Mouse (Mus musculus) midbrain, embryonic 16.5 days (tissue): ENCODE data around the gene Cir1. TPM values are rescaled to one million over a fixed set of nuclear protein-coding genes. Genes with fewer than 3 reads are reported as not detected.

Experiments used
- ATAC-seq: fragments of 200-750 bp; cut with Nextera tagmentation; 2 replicates; pipeline ENCODE4 v1.8.0; 2017; ENCODE audit warnings: moderate TSS enrichment
- H3K27ac ChIP-seq: fragments of 300-500 bp; sonication (generic); 2 replicates; pipeline ENCODE4 v1.5.1; 2014; ENCODE audit warnings: mild to moderate bottlenecking, low read length, mixed read lengths
- H3K27me3 ChIP-seq: fragments of 300-500 bp; sonication (generic); 2 replicates; pipeline ENCODE4 v1.6.1; 2014; ENCODE audit warnings: low read depth, low read length, mixed read lengths; ENCODE audit not compliant: control insufficient read depth, insufficient read depth
- H3K36me3 ChIP-seq: fragments of 300-500 bp; sonication (generic); 2 replicates; pipeline ENCODE4 v1.6.1; 2014; ENCODE audit warnings: mild to moderate bottlenecking, low read length, moderate library complexity, mixed read lengths; ENCODE audit not compliant: control insufficient read depth, insufficient read depth
- H3K4me1 ChIP-seq: fragments of 300-500 bp; sonication (generic); 2 replicates; pipeline ENCODE4 v1.6.1; 2014; ENCODE audit warnings: mild to moderate bottlenecking, low read length, mixed read lengths; ENCODE audit not compliant: control insufficient read depth, insufficient read depth
- H3K4me2 ChIP-seq: fragments of 300-500 bp; sonication (generic); 2 replicates; pipeline ENCODE4 v1.6.1; 2014; ENCODE audit warnings: mild to moderate bottlenecking, low read length, mixed read lengths
- H3K4me3 ChIP-seq: fragments of 300-500 bp; sonication (generic); 2 replicates; pipeline ENCODE4 v1.5.1; 2014; ENCODE audit warnings: low read depth, mild to moderate bottlenecking, low read length, moderate library complexity, mixed read lengths
- H3K9ac ChIP-seq: fragments of 300-500 bp; sonication (generic); 2 replicates; pipeline ENCODE4 v1.6.1; 2014; ENCODE audit warnings: low read depth, low read length, mixed read lengths
- H3K9me3 ChIP-seq: fragments of 300-500 bp; sonication (generic); replicated peaks from 2 replicates; pipeline ENCODE4 v1.6.1; 2014; ENCODE audit warnings: mild to moderate bottlenecking, low read length, mixed read lengths; ENCODE audit not compliant: control insufficient read depth, poor library complexity, severe bottlenecking
- WGBS: fragments of 180-500 bp; shearing (Covaris S2); extraction: QIAGEN DNeasy Blood & Tissue Kit; methylation state at CpG from one replicate; pipeline ENCODE4 v1.1.7; 2014; 5-methylcytosine and 5-hydroxymethylcytosine counted together
- polyA plus RNA-seq: library from polyadenylated mRNA; unstranded; fragments of >200 nt; fragmentation: Nextera tagmentation; extraction: Ambion mirVana; gene quantifications from 2 replicates; pipeline ENCODE4 v1.2.1, GENCODE M21; 2015

Cir1 gene
- polyA plus RNA-seq, 1 experiment from 2014 or later: 25.5 TPM

DNA sequence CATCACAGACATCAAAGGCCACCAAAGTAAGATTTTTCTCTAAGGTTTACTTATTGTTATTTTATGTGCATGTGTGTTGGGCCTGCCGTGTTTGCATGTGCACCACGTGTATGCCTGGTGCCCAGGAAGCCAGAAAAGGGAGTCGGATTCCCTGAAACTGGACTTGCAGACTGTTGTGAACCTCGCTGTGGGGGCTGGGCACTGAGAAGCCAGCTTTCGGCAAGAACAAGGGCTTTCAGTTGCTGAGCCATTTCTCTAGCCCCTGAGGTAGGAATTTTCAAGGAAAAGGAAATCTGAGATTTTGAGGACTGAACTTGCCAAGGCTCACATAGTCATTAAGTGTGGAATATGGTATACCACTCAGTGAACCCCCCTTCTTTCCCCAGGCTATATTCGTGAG, 34.6 kb upstream of the Cir1 start:
- H3K4me3 ChIP-seq: no peak overlapping the region
- no peak overlapping the region for H3K27ac ChIP-seq
- no peaks in the 10 kb centered on the region for H3K36me3 ChIP-seq
- no peaks in the 10 kb centered on the region for H3K27me3 ChIP-seq
- H3K4me2 ChIP-seq: no peak overlapping the region
- peaks cover 8% of the 10 kb centered on the region; the same call in 1 of the 2 replicates for H3K4me1 ChIP-seq
- ATAC-seq: 0 out of 2 replicates have a peak, but pooled peaks have one; percentile 51
- H3K9ac ChIP-seq: no peak overlapping the region
- WGBS: 57% methylated on average over 6 of the region's 6 CpGs
- no peaks in the 10 kb centered on the region for H3K9me3 ChIP-seq

DNA sequence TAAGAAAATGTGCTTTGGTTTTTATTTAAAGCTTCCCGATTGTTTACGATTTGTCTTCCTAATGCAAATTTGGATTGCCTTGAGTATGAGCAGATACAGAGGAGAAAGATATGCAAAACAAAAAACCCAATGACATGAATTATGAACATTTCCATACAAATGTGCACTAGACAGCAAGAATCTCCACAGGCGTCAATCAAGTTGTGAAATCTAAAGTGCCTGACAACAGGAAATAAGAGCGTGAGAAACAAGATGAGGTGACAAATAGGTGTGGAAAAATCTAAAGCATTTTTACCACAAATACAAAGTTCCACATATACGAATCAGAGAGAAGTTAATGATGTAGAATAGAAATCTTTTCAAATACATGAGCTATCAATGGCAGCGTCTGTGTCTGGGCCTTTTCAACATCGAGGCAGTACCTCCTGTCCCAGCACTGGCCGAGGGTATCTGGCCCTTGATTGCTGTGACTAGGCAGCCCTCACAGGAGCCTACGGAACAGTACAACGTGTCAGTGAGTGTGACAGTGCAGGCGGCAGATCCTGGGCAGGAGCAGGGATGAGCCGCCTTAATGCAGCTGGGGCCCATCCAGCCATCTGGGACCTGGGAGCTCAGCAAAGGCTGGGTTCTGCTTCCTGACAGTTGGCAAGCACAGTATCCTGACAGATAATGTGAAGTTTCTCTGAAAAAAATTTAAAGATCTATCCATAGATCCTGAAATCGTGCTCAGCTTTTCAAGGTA, 34.0 kb upstream of the Cir1 start:
- no peak overlapping the region for H3K4me2 ChIP-seq
- 63% methylated on average over 13 of the region's 13 CpGs for WGBS
- H3K9me3 ChIP-seq: no peaks in the 10 kb centered on the region
- no peak overlapping the region for H3K27ac ChIP-seq
- H3K9ac ChIP-seq: no peak overlapping the region
- H3K36me3 ChIP-seq: no peaks in the 10 kb centered on the region
- no peak overlapping the region for H3K4me3 ChIP-seq
- H3K27me3 ChIP-seq: no peaks in the 10 kb centered on the region
- peaks cover 4% of the 10 kb centered on the region; the same call in 1 of the 2 replicates for H3K4me1 ChIP-seq
- no peak for ATAC-seq

GRCm38 (mm10) chr2:73345204-73345603, 32.7 kb upstream of the Cir1 start:
- Histone ChIP-seq H3K9me3 (no peaks in the 10 kb centered on the region), H3K9ac (no peak overlapping the region), H3K4me2 (no peak overlapping the region), H3K4me1 (peaks cover 4% of the 10 kb centered on the region; the same call in 1 of the 2 replicates), H3K27ac (no peak overlapping the region), H3K27me3 (no peaks in the 10 kb centered on the region), H3K4me3 (no peak overlapping the region), H3K36me3 (no peaks in the 10 kb centered on the region)
- 87% methylated on average over 4 of the region's 4 CpGs for WGBS
- ATAC-seq: no peak

GRCm38 (mm10) chr2:73343701-73344100, 31.2 kb upstream of the Cir1 start:
- no peak overlapping the region for H3K4me2 ChIP-seq
- no peaks in the 10 kb centered on the region for H3K9me3 ChIP-seq
- H3K9ac ChIP-seq: no peak overlapping the region
- H3K36me3 ChIP-seq: no peaks in the 10 kb centered on the region
- H3K4me1 ChIP-seq: peaks cover 4% of the 10 kb centered on the region; the same call in 1 of the 2 replicates
- ATAC-seq: no peak
- WGBS: 95% methylated on average over 5 of the region's 5 CpGs
- no peak overlapping the region for H3K27ac ChIP-seq
- H3K27me3 ChIP-seq: no peaks in the 10 kb centered on the region
- H3K4me3 ChIP-seq: no peak overlapping the region

- no peak overlapping the region for H3K4me2 ChIP-seq
- H3K27me3 ChIP-seq: no peaks in the 10 kb centered on the region
- H3K9me3 ChIP-seq: no peaks in the 10 kb centered on the region
- H3K27ac ChIP-seq: no peak overlapping the region
- no peak overlapping the region for H3K9ac ChIP-seq
- H3K4me1 ChIP-seq: no peaks in the 10 kb centered on the region
- H3K36me3 ChIP-seq: no peaks in the 10 kb centered on the region
- no peak overlapping the region for H3K4me3 ChIP-seq
- WGBS: 85% methylated on average over 8 of the region's 8 CpGs
- no peak for ATAC-seq
Measured at GRCm38 (mm10) chr2:73338415-73338814, 25.9 kb upstream of the Cir1 start.

GRCm38 (mm10) chr2:73335949-73336348, 23.4 kb upstream of the Cir1 start:
- 92% methylated on average over 3 of the region's 3 CpGs for WGBS
- H3K4me2 ChIP-seq: no peak overlapping the region
- H3K9me3 ChIP-seq: no peaks in the 10 kb centered on the region
- H3K4me3 ChIP-seq: no peak overlapping the region
- ATAC-seq: no peak
- no peaks in the 10 kb centered on the region for H3K27me3 ChIP-seq
- no peak overlapping the region for H3K27ac ChIP-seq
- H3K4me1 ChIP-seq: no peaks in the 10 kb centered on the region
- H3K9ac ChIP-seq: no peak overlapping the region
- H3K36me3 ChIP-seq: no peaks in the 10 kb centered on the region

GRCm38 (mm10) chr2:73325871-73326270, 13.4 kb upstream of the Cir1 start:
- no peaks in the 10 kb centered on the region for H3K36me3 ChIP-seq
- no peaks in the 10 kb centered on the region for H3K9me3 ChIP-seq
- 84% methylated on average over 5 of the region's 5 CpGs for WGBS
- no peak overlapping the region for H3K4me3 ChIP-seq
- ATAC-seq: no peak
- no peaks in the 10 kb centered on the region for H3K27me3 ChIP-seq
- no peak overlapping the region for H3K9ac ChIP-seq
- no peak overlapping the region for H3K4me2 ChIP-seq
- no peaks in the 10 kb centered on the region for H3K4me1 ChIP-seq
- no peak overlapping the region for H3K27ac ChIP-seq

- Histone ChIP-seq H3K9me3 (no peaks in the 10 kb centered on the region), H3K27me3 (no peaks in the 10 kb centered on the region), H3K27ac (no peak overlapping the region), H3K4me3 (no peak overlapping the region), H3K4me1 (no peaks in the 10 kb centered on the region), H3K4me2 (no peak overlapping the region), H3K9ac (no peak overlapping the region), H3K36me3 (no peaks in the 10 kb centered on the region)
- WGBS: 68% methylated on average over 12 of the region's 12 CpGs
- ATAC-seq: no peak
Measured at GRCm38 (mm10) chr2:73322991-73323390, 10.5 kb upstream of the Cir1 start.

GRCm38 (mm10) chr2:73319218-73319617, 6.7 kb upstream of the Cir1 start:
- Histone ChIP-seq H3K36me3 (no peaks in the 10 kb centered on the region), H3K9ac (no peak overlapping the region), H3K4me2 (no peak overlapping the region), H3K27ac (no peak overlapping the region), H3K9me3 (no peaks in the 10 kb centered on the region), H3K4me1 (no peaks in the 10 kb centered on the region), H3K4me3 (no peak overlapping the region), H3K27me3 (no peaks in the 10 kb centered on the region)
- 92% methylated on average over 5 of the region's 5 CpGs for WGBS
- no peak for ATAC-seq
